Mouse (Mus musculus) cortical plate, adult 2 months (tissue): ENCODE measurements around the gene Tmem183a.

Source experiments
- CTCF ChIP-seq: fragments of 200-500 bp; IDR thresholded peaks from 2 replicates; pipeline ENCODE4 v1.5.1; 2011; ENCODE audit warnings: mild to moderate bottlenecking, control low read depth, low read length; ENCODE audit not compliant: insufficient read depth; ENCODE audit errors: extremely low read depth
- POLR2A ChIP-seq: fragments of 200-500 bp; IDR thresholded peaks from 2 replicates; pipeline ENCODE4 v1.6.1; 2011; ENCODE audit warnings: mild to moderate bottlenecking, low read length, control low read depth; ENCODE audit not compliant: insufficient read depth; ENCODE audit errors: extremely low read depth

- TF ChIP-seq POLR2A: no peak
- TF ChIP-seq CTCF: no peak
Measured at GRCm38 (mm10) chr1:134316361-134316760, 45.4 kb downstream of the Tmem183a start.
